Mouse (Mus musculus): ENCODE measurements at regions not wholly inside any gene's neighbourhood (a gene's known extent, or its start where the extent isn't known, plus 50 kb on each side); places are given as distances from the start of the nearest gene placed in this dataset.

DNA sequence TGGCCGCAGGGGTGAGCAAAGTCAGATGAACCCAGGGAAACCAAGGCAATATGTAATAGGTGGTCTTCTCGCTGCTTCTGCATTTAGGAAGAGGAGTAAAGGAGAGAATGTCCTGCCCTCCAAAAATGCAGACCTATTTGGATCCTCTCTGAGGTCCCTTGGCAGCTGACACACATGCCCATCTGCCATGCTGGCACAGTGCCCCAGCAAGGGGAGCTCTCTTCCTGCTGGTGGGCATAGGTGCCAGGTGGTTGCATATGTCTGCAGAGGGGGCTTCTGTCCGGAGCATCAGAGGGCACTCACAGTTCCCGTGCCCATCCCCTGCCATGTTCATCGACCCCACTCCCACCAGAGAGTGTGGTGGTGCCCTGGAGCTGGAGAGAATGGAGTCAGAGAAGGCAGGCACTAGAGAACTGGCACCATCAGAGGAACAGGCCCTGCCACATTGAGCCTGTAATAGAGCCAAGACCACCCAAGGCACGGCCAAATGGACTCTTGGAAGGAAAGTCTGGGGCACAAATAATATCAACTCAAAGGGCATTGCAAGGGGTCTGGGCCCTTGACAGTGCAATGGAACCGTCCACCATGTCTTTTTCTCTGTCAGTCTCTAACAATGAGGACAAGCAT is 222.7 kb upstream of the Cadm1 start:
- H3K4me3 ChIP-seq (replicated peaks; ENCODE audit: low read length), result no peak overlapping the region
- no peak for TF ChIP-seq POLR2A (IDR thresholded peaks at IDR 0.05; ENCODE audit: borderline replicate concordance, extremely low read depth, insufficient read depth, insufficient read length)
- ATAC-seq (ENCODE audit: low FRiP score, low read depth) (no peak), DNase-seq (ENCODE audit: low spot score) (no peak)
- H3K27me3 ChIP-seq (ENCODE audit: control insufficient read depth, insufficient read depth, low read length), result no peaks in the 10 kb centered on the region
- no peaks in the 10 kb centered on the region for H3K4me1 ChIP-seq (ENCODE audit: control insufficient read depth, insufficient read depth, low read length)
- H3K9me3 ChIP-seq (ENCODE audit: control insufficient read depth, low read length), result no peaks in the 10 kb centered on the region
- 93% methylated on average over 7 of the region's 7 CpGs for WGBS
- no peak overlapping the region for H3K4me2 ChIP-seq (replicated peaks; ENCODE audit: low read depth, low read length, severe bottlenecking)
- no peaks in the 10 kb centered on the region for H3K36me3 ChIP-seq (ENCODE audit: control insufficient read depth, insufficient read depth, low read length)
- no peak overlapping the region for H3K27ac ChIP-seq (replicated peaks; ENCODE audit: low read depth, low read length)
- no peak overlapping the region for H3K9ac ChIP-seq (ENCODE audit: low read depth, low read length, severe bottlenecking)

DNA sequence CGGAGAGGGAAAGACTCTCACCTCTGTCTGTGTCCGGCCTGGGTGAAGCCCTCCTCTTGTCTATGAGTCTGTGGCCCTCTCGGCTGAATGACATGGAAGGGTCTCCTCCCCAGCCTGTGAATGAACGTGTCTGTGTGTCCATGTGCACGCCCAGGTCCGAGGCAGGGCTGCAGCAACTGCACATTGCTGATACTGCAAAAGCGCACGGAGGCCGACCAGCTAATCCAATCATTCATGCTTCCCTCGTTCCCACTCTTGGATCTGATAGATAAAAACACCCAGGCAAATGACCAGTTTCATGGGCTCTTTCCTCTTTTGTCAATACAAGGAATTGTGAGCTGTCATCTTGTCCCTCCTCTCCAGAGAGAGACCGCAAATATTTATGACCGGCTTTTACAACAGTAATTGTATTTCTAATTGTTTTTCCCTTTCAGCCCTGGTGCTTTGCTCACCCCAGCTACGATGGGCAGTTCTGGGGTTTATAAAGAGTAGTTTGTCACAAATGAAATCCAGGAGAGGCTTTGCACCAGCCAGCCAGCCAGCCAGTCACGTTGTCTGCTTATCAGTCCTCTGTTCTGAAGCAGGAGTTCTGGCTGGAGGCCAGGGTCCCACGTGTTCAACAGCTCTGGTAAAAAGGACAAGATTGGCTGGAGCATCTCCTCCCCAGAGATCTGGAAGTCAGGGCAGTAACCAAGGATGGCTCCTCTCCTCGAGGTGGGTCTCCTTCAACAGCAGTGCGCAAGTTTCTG is 222.0 kb upstream of the Cadm1 start:
- 53% methylated on average over 17 of the region's 17 CpGs for WGBS
- no peak overlapping the region for H3K27ac ChIP-seq (replicated peaks; ENCODE audit: low read depth, low read length)
- TF ChIP-seq POLR2A (IDR thresholded peaks at IDR 0.05; ENCODE audit: borderline replicate concordance, extremely low read depth, insufficient read depth, insufficient read length), result no peak
- ATAC-seq (ENCODE audit: low FRiP score, low read depth) (no peak), DNase-seq (ENCODE audit: low spot score) (peak; percentile 42)
- H3K4me1 ChIP-seq (ENCODE audit: control insufficient read depth, insufficient read depth, low read length), result no peaks in the 10 kb centered on the region
- no peak overlapping the region for H3K4me2 ChIP-seq (replicated peaks; ENCODE audit: low read depth, low read length, severe bottlenecking)
- H3K9ac ChIP-seq (ENCODE audit: low read depth, low read length, severe bottlenecking), result no peak overlapping the region
- H3K9me3 ChIP-seq (ENCODE audit: control insufficient read depth, low read length), result no peaks in the 10 kb centered on the region
- H3K36me3 ChIP-seq (ENCODE audit: control insufficient read depth, insufficient read depth, low read length), result no peaks in the 10 kb centered on the region
- no peaks in the 10 kb centered on the region for H3K27me3 ChIP-seq (ENCODE audit: control insufficient read depth, insufficient read depth, low read length)
- H3K4me3 ChIP-seq (replicated peaks; ENCODE audit: low read length), result no peak overlapping the region

DNA sequence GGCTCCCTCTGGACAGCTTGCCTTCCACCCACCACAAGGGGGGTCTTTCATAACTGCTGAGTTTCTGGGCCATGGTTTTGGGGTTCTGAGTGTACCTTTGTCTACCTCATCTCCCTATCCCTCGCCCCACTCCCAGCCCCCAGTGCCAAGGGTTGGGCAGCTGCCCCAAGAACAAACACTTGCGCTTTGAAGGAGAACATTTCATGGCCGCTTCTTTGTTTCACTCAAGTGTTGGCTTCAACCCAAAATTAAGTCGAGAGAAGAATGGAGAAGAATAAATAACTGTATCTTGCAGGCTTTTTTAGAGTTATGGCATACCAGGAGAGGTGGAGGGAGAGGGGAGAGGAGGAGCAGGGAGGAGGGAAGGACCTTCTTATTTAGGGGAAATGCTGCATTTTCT is 216.5 kb upstream of the Cadm1 start:
- no peak for TF ChIP-seq POLR2A (IDR thresholded peaks at IDR 0.05; ENCODE audit: borderline replicate concordance, extremely low read depth, insufficient read depth, insufficient read length)
- no peak overlapping the region for H3K27ac ChIP-seq (replicated peaks; ENCODE audit: low read depth, low read length)
- H3K9ac ChIP-seq (ENCODE audit: low read depth, low read length, severe bottlenecking), result no peak overlapping the region
- H3K4me3 ChIP-seq (replicated peaks; ENCODE audit: low read length), result no peak overlapping the region
- WGBS, result 73% methylated on average over 4 of the region's 4 CpGs
- no peaks in the 10 kb centered on the region for H3K36me3 ChIP-seq (ENCODE audit: control insufficient read depth, insufficient read depth, low read length)
- DNase-seq (ENCODE audit: low spot score) (no peak), ATAC-seq (ENCODE audit: low FRiP score, low read depth) (no peak)
- H3K4me1 ChIP-seq (ENCODE audit: control insufficient read depth, insufficient read depth, low read length), result no peaks in the 10 kb centered on the region
- no peaks in the 10 kb centered on the region for H3K9me3 ChIP-seq (ENCODE audit: control insufficient read depth, low read length)
- no peak overlapping the region for H3K4me2 ChIP-seq (replicated peaks; ENCODE audit: low read depth, low read length, severe bottlenecking)
- no peaks in the 10 kb centered on the region for H3K27me3 ChIP-seq (ENCODE audit: control insufficient read depth, insufficient read depth, low read length)

DNA sequence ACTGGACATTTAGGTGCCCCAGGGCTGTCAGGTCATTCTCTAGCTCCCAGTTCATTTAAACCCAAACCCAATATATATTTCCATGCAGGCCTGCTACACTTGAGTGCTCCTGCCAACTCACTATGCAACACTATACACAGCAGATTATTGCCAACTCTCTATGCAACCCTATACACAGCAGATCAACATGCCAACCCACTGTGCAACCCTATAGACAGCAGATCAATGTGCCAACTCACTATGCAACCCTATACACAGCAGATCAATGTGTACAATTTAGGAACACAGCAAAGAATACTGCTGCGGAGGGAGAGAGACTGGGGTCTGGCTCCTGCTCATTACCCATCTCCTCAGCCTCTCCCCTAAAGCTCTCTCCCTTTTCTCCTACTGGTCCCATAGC is 215.7 kb upstream of the Cadm1 start:
- Histone ChIP-seq H3K4me3 (replicated peaks; ENCODE audit: low read length) (no peak overlapping the region), H3K9me3 (ENCODE audit: control insufficient read depth, low read length) (no peaks in the 10 kb centered on the region), H3K27me3 (ENCODE audit: control insufficient read depth, insufficient read depth, low read length) (no peaks in the 10 kb centered on the region), H3K4me2 (replicated peaks; ENCODE audit: low read depth, low read length, severe bottlenecking) (no peak overlapping the region), H3K36me3 (ENCODE audit: control insufficient read depth, insufficient read depth, low read length) (no peaks in the 10 kb centered on the region), H3K9ac (ENCODE audit: low read depth, low read length, severe bottlenecking) (no peak overlapping the region), H3K27ac (replicated peaks; ENCODE audit: low read depth, low read length) (no peak overlapping the region), H3K4me1 (ENCODE audit: control insufficient read depth, insufficient read depth, low read length) (no peaks in the 10 kb centered on the region)
- TF ChIP-seq POLR2A (IDR thresholded peaks at IDR 0.05; ENCODE audit: borderline replicate concordance, extremely low read depth, insufficient read depth, insufficient read length), result no peak
- 95% methylated on average over 1 of the region's 1 CpGs for WGBS
- ATAC-seq (ENCODE audit: low FRiP score, low read depth) (no peak), DNase-seq (ENCODE audit: low spot score) (no peak)

DNA sequence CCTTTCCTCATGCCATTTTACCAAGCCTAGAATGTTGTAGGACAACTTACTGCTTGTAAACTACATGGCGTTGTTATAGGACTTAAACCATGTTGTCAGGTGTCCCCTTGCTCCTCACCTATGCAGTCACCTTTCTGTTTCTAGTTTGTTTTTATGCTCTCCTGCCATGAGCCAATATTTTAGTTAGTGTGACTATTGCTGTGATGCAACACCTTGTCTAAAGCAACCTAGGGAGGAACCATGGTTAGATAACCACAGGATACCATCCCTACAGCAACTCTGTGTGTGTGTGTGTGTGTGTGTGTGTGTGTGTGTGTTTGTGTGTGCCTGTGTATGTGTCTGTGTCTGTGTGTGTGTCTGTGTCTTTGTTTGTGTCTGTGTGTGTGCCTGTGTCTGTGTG is 209.6 kb upstream of the Cadm1 start:
- H3K36me3 ChIP-seq (ENCODE audit: control insufficient read depth, insufficient read depth, low read length), result no peaks in the 10 kb centered on the region
- H3K27me3 ChIP-seq (ENCODE audit: control insufficient read depth, insufficient read depth, low read length), result no peaks in the 10 kb centered on the region
- no peak overlapping the region for H3K27ac ChIP-seq (replicated peaks; ENCODE audit: low read depth, low read length)
- no peaks in the 10 kb centered on the region for H3K9me3 ChIP-seq (ENCODE audit: control insufficient read depth, low read length)
- H3K4me1 ChIP-seq (ENCODE audit: control insufficient read depth, insufficient read depth, low read length), result peaks cover 13% of the 10 kb centered on the region
- H3K9ac ChIP-seq (ENCODE audit: low read depth, low read length, severe bottlenecking), result no peak overlapping the region
- ATAC-seq (ENCODE audit: low FRiP score, low read depth), result no peak
- no peak overlapping the region for H3K4me3 ChIP-seq (replicated peaks; ENCODE audit: low read length)
- no peak overlapping the region for H3K4me2 ChIP-seq (replicated peaks; ENCODE audit: low read depth, low read length, severe bottlenecking)
- no peak for TF ChIP-seq POLR2A (IDR thresholded peaks at IDR 0.05; ENCODE audit: borderline replicate concordance, extremely low read depth, insufficient read depth, insufficient read length)
- 86% methylated on average over 1 of the region's 1 CpGs for WGBS
- no peak for DNase-seq (ENCODE audit: low spot score)
